Mouse (Mus musculus) liver, embryonic 15.5 days (tissue): ENCODE measurements around the gene Gm21996. TPM values are rescaled to one million over a fixed set of nuclear protein-coding genes. Genes with fewer than 3 reads are reported as not detected.
"Not testable (repeated sequence)": the region's sequence is repeated elsewhere in the genome, so short reads cannot be mapped to it uniquely, and the experiment has no call there.

Source experiments
- ATAC-seq: fragments of 200-750 bp; cut with Nextera tagmentation; 2 replicates; pipeline ENCODE4 v1.8.0; 2017; ENCODE audit warnings: moderate number of reproducible peaks, mild to moderate bottlenecking, moderate library complexity; ENCODE audit not compliant: insufficient read depth
- H3K27ac ChIP-seq: fragments of 300-500 bp; sonication (generic); replicated peaks from 2 replicates; pipeline ENCODE4 v1.5.1; 2015; ENCODE audit warnings: mild to moderate bottlenecking, inconsistent platforms
- H3K27me3 ChIP-seq: fragments of 300-500 bp; sonication (generic); 2 replicates; pipeline ENCODE4 v1.6.1; 2015; ENCODE audit warnings: mild to moderate bottlenecking, inconsistent platforms
- H3K36me3 ChIP-seq: fragments of 300-500 bp; sonication (generic); replicated peaks from 2 replicates; pipeline ENCODE4 v1.6.1; 2015; ENCODE audit warnings: moderate library complexity, mild to moderate bottlenecking, inconsistent platforms
- H3K4me1 ChIP-seq: fragments of 300-500 bp; sonication (generic); replicated peaks from 2 replicates; pipeline ENCODE4 v1.6.1; 2015; ENCODE audit warnings: inconsistent platforms
- H3K4me2 ChIP-seq: fragments of 300-500 bp; sonication (generic); 2 replicates; pipeline ENCODE4 v1.6.1; 2015; ENCODE audit warnings: moderate library complexity, mild to moderate bottlenecking, inconsistent platforms
- H3K4me3 ChIP-seq: fragments of 300-500 bp; sonication (generic); replicated peaks from 2 replicates; pipeline ENCODE4 v1.5.1; 2015; ENCODE audit warnings: mild to moderate bottlenecking, inconsistent platforms
- H3K9ac ChIP-seq: fragments of 300-500 bp; sonication (generic); 2 replicates; pipeline ENCODE4 v1.6.1; 2015; ENCODE audit warnings: moderate library complexity, mild to moderate bottlenecking, inconsistent platforms
- H3K9me3 ChIP-seq: fragments of 300-500 bp; sonication (generic); replicated peaks from 2 replicates; pipeline ENCODE4 v1.6.1; 2016; ENCODE audit warnings: inconsistent platforms
- WGBS: fragments of 180-500 bp; shearing (Covaris S2); methylation state at CpG from one replicate; pipeline ENCODE4 v1.1.7; 2015; ENCODE audit warnings: mixed read lengths; ENCODE audit not compliant: insufficient replicate concordance; 5-methylcytosine and 5-hydroxymethylcytosine counted together
- polyA plus RNA-seq: library from polyadenylated mRNA; unstranded; fragments of >200 nt; fragmentation: Nextera tagmentation; extraction: Ambion mirVana; gene quantifications from 2 replicates; pipeline ENCODE4 v1.2.1, GENCODE M21; 2015

Gm21996 gene
- not detected in 2 replicates for polyA plus RNA-seq

GRCm38 (mm10) chrY:89745432-89745831 is at the start of gene Gm21996:
Gm21996 (minus strand) TSS chrY:89745532.
- H3K36me3 ChIP-seq, ATAC-seq, H3K27me3 ChIP-seq, H3K27ac ChIP-seq, H3K9ac ChIP-seq, H3K4me2 ChIP-seq, H3K4me3 ChIP-seq, H3K9me3 ChIP-seq, H3K4me1 ChIP-seq: not testable (repeated sequence)
- no CpG with 5 or more reads among the region's 7 CpGs for WGBS
